ENCODE assay signal across 12 mouse cellular contexts in the genomic region with DNA sequence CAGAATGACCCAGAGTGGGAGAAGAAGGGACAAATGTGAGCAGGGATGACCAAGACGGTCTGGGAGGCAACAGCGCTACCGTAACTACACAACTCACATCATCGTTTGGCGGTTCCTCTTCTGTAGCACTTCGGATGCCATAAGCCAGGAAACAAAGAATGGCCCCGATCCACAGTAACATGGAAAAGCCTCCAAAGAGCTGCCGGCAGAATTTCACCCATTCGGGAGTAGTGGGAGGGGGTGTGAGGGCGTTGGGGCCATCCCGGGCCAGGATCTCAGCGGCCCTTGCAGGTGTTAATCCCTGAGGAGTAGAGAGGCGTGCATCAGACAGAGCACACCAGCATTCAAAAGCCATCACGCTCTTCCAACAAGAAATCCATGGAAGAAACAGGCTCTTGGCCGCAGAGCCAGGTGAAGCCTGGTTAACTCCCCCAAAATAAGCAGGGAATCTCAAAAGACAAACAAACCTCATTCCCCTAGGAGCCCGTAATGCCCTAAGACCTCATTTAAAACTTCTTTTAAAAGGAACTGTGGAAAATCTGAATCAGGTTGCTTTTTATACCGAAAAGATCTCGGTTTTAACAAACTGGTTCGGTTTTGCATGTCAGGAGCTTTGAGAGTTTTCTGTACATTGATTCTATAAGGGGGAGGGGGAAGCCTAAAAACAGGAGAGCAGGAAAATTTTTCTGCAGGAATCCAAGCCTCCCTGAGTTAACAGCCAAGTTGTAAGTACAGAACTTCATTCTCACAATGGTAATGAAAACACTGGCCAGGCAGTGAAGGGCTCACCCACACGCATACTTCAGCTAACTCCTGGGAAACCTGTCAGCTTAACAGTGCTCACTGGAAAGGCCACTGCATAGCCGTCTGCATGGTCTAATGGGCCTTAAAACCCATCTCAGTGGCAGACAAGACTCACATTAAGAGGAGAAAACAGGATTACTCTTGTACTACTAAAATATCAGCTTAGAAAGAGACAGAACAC. TPM values are rescaled to one million over a fixed set of nuclear protein-coding genes. Genes with fewer than 3 reads are reported as not detected.
DNase-seq lines count a peak whose midpoint lies in the region; ATAC-seq and TF ChIP-seq lines count a peak whose summit lies in the region.
"Had no signal": no experiment of that assay in that cellular context is flagged by ENCODE, and none has a peak within 500 bp of the region (broad histone marks: within the 10 kb centered on the region; RNA-seq: fewer than 3 reads in every experiment).

No protein-coding gene starts in this region.

- 0 out of 2 replicates have a peak overlapping the region, but pooled peaks have one; percentile 6 for H3K9ac ChIP-seq in heart, embryonic 11.5 days (ENCODE audit: low read depth, low read length)
- H3K9ac ChIP-seq in limb, embryonic 13.5 days = 0 out of 2 replicates have a peak overlapping the region, but pooled peaks have one; percentile 25
- H3K9ac ChIP-seq: stomach, embryonic 15.5 days had no signal

- no peak for ATAC-seq in heart, embryonic 11.5 days (replicated peaks; ENCODE audit: insufficient number of reproducible peaks, low FRiP score, low TSS enrichment)
- ATAC-seq in limb, embryonic 13.5 days (ENCODE audit: low FRiP score, low read depth) = no peak
- ATAC-seq in inflammation-experienced regulatory T-cells, adult 6 months = no peak
- ATAC-seq: CD4-positive, CD25-positive, alpha-beta regulatory T cell, adult 4 months had no signal

- intact Hi-C loops in heart, postnatal 25 days (cut with DNase I) = no loop called here

- peaks cover 57% of the 10 kb centered on the region for H3K36me3 ChIP-seq in heart, embryonic 11.5 days (ENCODE audit: control insufficient read depth, insufficient read depth, low read length)
- peaks cover 73% of the 10 kb centered on the region for H3K36me3 ChIP-seq in limb, embryonic 13.5 days
- peaks cover 77% of the 10 kb centered on the region for H3K36me3 ChIP-seq in thymus, adult 2 months (ENCODE audit: control insufficient read depth, insufficient read depth, low read length)

- H3K9me3 ChIP-seq in heart, embryonic 11.5 days (replicated peaks; ENCODE audit: control insufficient read depth, low read length) = no peaks in the 10 kb centered on the region
- H3K9me3 ChIP-seq in limb, embryonic 13.5 days = no peaks in the 10 kb centered on the region
- H3K9me3 ChIP-seq: stomach, embryonic 15.5 days had no signal

- H3K4me2 ChIP-seq in heart, embryonic 11.5 days = no peak overlapping the region
- peak overlapping the region; percentile 34 for H3K4me2 ChIP-seq in limb, embryonic 13.5 days (replicated peaks)
- H3K4me2 ChIP-seq: stomach, embryonic 15.5 days had no signal

- TF ChIP-seq POLR2A in thymus, adult 2 months (IDR thresholded peaks at IDR 0.05; ENCODE audit: control insufficient read depth, extremely low read depth, insufficient read depth, low read length, poor library complexity) = no peak

- H3K4me1 ChIP-seq in heart, embryonic 11.5 days (ENCODE audit: control insufficient read depth, insufficient read depth, low read length) = peaks cover 70% of the 10 kb centered on the region
- H3K4me1 ChIP-seq in limb, embryonic 13.5 days = peaks cover 58% of the 10 kb centered on the region
- no peaks in the 10 kb centered on the region for H3K4me1 ChIP-seq in thymus, adult 2 months (replicated peaks; ENCODE audit: control insufficient read depth, insufficient read depth, low read length)

- no peak for DNase-seq in heart, postnatal 25 days (ENCODE audit: low spot score)
- peak; percentile 14 for DNase-seq in urinary bladder, adult 2 months (ENCODE audit: low spot score)
- no peak for DNase-seq in urinary bladder, postnatal 25 days (ENCODE audit: low spot score)
- no peak for DNase-seq in adrenal gland, adult 2 months
- no peak for DNase-seq in thymus, adult 2 months
- DNase-seq: lung, adult 2 months; right cerebral cortex, postnatal 25 days had no signal

- no peak for TF ChIP-seq CTCF in thymus, adult 2 months (IDR thresholded peaks at IDR 0.05; ENCODE audit: borderline replicate concordance, control insufficient read depth, extremely low read depth, insufficient read depth, low read length, poor library complexity)

- no peak overlapping the region for H3K4me3 ChIP-seq in heart, embryonic 11.5 days (ENCODE audit: low read depth, low read length)
- H3K4me3 ChIP-seq in limb, embryonic 13.5 days = no peak overlapping the region
- H3K4me3 ChIP-seq in thymus, adult 2 months (ENCODE audit: control insufficient read depth, insufficient read depth, low read length) = no peak overlapping the region
- H3K4me3 ChIP-seq: stomach, embryonic 15.5 days had no signal

- no peaks in the 10 kb centered on the region for H3K27me3 ChIP-seq in heart, embryonic 11.5 days (ENCODE audit: control insufficient read depth, insufficient read depth, low read length)
- no peaks in the 10 kb centered on the region for H3K27me3 ChIP-seq in limb, embryonic 13.5 days
- H3K27me3 ChIP-seq in thymus, adult 2 months (ENCODE audit: control insufficient read depth, insufficient read depth, low read length) = no peaks in the 10 kb centered on the region
- H3K27me3 ChIP-seq: stomach, embryonic 15.5 days had no signal

- 81% methylated on average over 21 of the region's 21 CpGs for WGBS in heart, embryonic 11.5 days (ENCODE audit: insufficient replicate concordance)
- WGBS in limb, embryonic 13.5 days = 54% methylated on average over 21 of the region's 21 CpGs
- 97% methylated on average over 21 of the region's 21 CpGs for WGBS in thymus, adult 2 months

- H3K27ac ChIP-seq in heart, embryonic 11.5 days (ENCODE audit: low read depth, low read length) = peak overlapping the region; percentile 64
- H3K27ac ChIP-seq in limb, embryonic 13.5 days = peak overlapping the region; percentile 79
- no peak overlapping the region for H3K27ac ChIP-seq in thymus, adult 2 months (ENCODE audit: control insufficient read depth, insufficient read depth, low read length)
- H3K27ac ChIP-seq: stomach, embryonic 15.5 days had no signal

RNA-seq across cellular contexts. Expression of a gene that starts 11.9 kb away (rescaled TPM):
- polyA plus RNA-seq in heart, embryonic 11.5 days (2014; fragmentation: Nextera tagmentation; extraction: Ambion mirVana) = 404 and 434 TPM in 2 replicates
- total RNA-seq in heart, postnatal 25 days (2021) = 100 to 1,000 TPM; 660 to 766 TPM
- polyA plus RNA-seq in urinary bladder, adult 2 months (2012; rRNA removed) = 253 and 274 TPM in 2 replicates
- polyA plus RNA-seq in limb, embryonic 13.5 days (2015; fragmentation: Nextera tagmentation; extraction: Ambion mirVana) = 59.6 and 63.5 TPM in 2 replicates
- polyA plus RNA-seq in inflammation-experienced regulatory T-cells, adult 6 months (2017; shearing (Covaris generic)) = 10 to 100 TPM in 2 of 3 experiments, 1 to 10 TPM in 1; 9.7 to 26.3 (median 14.9) TPM
- total RNA-seq in adrenal gland, adult 2 months (2021) = 1,000 to 10,000 TPM in 1 of 2 experiments, 100 to 1,000 TPM in 1; 611 to 1,035 TPM
- 301 and 380 TPM in 2 replicates for polyA plus RNA-seq in adrenal gland, adult 2 months (2012; rRNA removed)
- polyA plus RNA-seq in thymus, adult 2 months (2012; rRNA removed) = 273 and 288 TPM in 2 replicates
